Mouse (Mus musculus) layer of hippocampus, adult 9-11 months (tissue): ENCODE results near the gene Hcrtr1.
A peak's percentile ranks its signal among the peaks of the same experiment; 100 is the strongest.

Experiments used
- DNase-seq: peaks from one replicate; pipeline ENCODE4 v3.0.0; 2022

The Hcrtr1 gene

GRCm38 (mm10) chr4:130139214-130139492 is at the start of gene Hcrtr1:
Gene Hcrtr1, minus strand, starts transcription at chr4:130139359.
- DNase-seq: no peak

DNA sequence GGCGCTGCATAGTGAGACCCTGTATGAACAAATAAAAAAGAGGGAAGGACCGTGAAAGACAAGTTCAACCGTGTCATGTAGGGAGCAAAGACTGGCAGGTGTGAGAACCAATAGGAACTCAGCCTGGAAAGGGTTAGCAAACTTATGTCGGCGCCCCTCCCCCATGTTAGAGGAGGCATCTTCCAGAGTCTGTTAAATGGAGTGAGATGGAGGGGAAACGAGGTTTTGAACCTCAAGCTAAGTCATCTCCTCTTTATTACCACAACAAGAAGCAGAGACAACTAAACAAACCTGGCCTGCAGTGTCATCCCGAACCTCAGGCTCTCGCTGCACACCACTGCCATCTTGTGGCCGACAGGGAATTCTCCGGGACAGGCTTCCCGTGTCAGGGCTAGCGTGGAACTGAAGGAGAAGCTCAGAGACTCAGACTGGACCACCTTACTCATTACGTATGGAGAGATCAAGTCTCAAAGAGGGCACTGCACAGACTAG is 49.7 kb upstream of the Hcrtr1 start:
- peak; percentile 57 for DNase-seq

GRCm38 (mm10) chr4:130186891-130187290 is 47.7 kb upstream of the Hcrtr1 start:
- no peak for DNase-seq

DNA sequence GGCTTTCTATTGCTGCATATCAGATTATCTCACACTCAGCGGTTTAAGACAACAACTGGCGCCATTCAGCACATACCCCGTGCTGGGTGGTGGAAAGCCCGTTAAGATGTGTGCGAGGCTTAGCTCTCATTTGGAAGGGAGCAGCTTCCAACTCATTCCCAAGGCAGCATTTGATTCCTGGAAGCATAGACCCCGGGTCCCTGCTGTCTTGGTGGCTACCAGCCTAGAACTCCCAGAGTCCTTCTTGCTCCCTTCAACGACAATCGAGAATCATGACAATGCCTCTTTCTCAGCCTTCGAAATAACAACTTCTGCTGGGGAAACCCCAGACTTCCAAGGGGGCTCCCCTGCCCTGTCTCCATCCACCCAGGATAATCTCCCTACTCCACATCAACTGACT is 47.3 kb upstream of the Hcrtr1 start:
- DNase-seq: no peak

- no peak for DNase-seq
Measured at GRCm38 (mm10) chr4:130183879-130184278, 44.7 kb upstream of the Hcrtr1 start.

GRCm38 (mm10) chr4:130183023-130183422 is 43.9 kb upstream of the Hcrtr1 start:
- DNase-seq: no peak

DNA sequence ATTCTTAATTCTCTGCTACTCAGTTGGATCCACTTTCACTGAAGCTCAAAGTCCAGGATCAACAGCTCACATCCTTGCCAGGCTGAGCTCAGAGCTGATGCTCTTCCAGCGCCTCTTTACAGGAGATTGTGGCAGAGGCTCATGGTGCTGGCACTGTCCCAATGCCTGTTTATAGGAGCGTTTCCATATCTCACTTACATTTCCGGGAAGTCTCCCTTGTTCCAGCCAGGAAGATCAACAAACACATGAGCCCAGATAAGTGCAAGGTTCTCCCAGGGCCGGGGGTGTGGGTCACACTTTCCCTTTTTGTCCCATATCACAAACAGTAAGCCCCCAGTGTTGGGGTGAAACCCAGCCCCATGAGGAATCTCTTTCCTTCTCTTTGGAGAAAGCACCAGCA is 42.7 kb upstream of the Hcrtr1 start:
- DNase-seq: no peak

- no peak for DNase-seq
Measured at GRCm38 (mm10) chr4:130180909-130181602, 41.9 kb upstream of the Hcrtr1 start.

DNA sequence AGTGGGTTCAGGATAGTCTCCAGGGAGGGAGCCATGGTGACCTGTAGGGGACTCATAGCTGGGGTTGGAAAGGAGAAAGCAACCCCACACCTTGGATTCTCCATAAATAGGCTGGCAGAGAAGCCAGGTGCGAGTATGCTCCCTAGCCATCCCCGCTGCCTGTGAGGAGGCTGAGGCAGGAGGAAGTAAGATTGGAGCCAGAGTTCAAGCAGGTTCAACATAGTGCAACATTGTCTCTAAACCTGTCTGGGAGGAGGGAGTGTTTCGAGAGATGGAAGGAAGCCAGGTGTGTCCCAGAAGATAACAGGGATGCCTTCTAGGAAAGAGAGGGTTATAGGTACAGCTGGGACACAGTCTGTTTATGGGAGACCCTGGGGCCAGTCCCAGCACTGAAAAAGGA is 40.7 kb upstream of the Hcrtr1 start:
- DNase-seq: no peak

DNA sequence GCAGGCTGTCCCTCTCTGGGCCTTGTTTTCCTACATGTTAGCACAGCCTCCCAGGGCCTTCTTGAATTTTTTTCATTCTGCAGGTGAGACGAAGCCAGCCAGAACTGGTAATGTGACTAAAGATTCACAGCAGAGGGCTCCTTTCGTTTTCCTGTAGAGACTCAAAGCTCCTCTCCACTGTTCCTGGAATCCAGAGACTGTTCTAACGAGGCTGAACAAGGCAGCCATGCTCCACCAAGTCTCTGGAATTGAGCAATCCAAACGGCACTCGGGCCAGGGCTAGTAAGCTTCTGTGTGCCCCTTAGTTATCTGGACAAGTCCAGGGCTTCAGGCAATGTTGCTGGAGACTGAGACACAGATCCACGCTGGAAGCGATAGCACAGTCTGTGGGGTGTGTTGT is 38.4 kb upstream of the Hcrtr1 start:
- DNase-seq: no peak

DNA sequence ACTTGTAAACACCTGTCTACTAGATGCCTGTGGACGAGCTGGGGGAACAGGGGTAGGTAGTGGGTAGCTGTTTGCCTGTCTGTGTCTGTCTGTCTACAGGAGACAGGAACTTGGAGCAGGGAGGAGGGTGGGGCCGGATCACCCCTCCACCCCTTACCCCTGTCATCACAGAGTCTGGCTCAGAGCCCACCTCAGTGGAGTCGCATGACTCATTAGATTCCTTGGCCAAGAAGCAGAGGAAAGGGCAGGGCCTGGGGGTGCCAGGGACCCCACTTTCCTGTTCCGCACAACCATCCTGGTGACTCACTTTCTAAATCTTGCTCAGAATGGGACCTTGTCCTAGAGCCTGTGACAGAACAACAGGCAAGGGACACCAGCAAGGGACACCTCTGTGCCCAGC is 37.9 kb upstream of the Hcrtr1 start:
- no peak for DNase-seq

GRCm38 (mm10) chr4:130176156-130176720 is 37.1 kb upstream of the Hcrtr1 start:
- no peak for DNase-seq

GRCm38 (mm10) chr4:130175072-130175711 is 36.0 kb upstream of the Hcrtr1 start, which contains the start of gene Tinagl1:
Gene Tinagl1, minus strand, starts transcription at chr4:130175122.
- DNase-seq: no peak

DNA sequence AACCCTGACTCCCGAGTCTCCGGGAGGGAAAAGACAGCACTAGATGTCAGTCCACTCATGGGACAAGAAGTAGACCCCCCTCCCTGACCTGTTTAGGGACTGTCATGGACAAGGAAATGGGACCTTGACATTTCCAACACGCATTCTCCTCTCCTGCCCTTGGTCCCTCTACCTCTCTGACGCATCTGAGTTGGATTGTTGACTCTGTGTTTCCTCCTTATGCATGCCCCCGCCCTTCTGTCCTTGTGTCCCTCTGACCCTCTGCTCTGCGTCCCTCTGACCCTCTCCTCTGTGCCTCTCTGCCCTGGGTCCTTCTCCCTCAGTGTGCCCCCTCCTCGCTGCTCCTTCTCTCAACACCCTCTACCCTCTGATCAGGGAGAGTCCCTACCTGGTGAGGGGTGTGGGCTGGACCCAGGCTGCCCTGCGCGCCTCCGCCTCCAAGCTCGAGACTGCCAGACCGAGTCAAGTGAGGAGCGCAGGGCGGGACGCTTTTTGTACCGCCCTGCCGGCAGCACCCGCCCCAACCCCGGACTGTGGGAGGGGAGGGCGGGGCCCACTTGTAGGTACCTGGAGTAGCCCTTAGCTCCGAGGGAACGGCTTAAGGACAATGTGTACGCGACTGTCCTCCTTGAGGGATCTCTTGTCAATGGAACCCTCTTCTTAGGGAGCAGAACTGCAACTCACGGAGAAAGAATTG is 35.3 kb upstream of the Hcrtr1 start:
- DNase-seq: no peak

DNA sequence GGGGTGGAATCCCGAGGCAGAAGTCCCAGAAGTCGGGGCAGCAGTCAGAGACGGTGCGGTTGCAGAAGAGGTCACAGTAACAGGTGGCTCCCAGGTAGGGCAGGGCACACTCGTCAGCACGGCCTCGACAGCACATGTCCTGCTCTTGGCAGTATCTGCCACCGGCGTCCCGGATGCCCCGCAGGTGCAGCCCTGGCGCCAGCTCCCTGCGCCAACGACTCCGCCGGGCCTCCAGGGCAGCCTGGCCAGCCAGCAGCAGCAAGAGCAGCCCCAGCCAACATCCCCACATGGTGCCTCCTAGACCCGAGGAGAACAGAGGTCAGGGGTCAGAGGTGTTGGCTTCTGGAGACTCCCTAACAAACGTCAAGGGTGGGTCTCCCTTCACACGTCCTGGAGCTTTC is 34.8 kb upstream of the Hcrtr1 start:
- no peak for DNase-seq

DNA sequence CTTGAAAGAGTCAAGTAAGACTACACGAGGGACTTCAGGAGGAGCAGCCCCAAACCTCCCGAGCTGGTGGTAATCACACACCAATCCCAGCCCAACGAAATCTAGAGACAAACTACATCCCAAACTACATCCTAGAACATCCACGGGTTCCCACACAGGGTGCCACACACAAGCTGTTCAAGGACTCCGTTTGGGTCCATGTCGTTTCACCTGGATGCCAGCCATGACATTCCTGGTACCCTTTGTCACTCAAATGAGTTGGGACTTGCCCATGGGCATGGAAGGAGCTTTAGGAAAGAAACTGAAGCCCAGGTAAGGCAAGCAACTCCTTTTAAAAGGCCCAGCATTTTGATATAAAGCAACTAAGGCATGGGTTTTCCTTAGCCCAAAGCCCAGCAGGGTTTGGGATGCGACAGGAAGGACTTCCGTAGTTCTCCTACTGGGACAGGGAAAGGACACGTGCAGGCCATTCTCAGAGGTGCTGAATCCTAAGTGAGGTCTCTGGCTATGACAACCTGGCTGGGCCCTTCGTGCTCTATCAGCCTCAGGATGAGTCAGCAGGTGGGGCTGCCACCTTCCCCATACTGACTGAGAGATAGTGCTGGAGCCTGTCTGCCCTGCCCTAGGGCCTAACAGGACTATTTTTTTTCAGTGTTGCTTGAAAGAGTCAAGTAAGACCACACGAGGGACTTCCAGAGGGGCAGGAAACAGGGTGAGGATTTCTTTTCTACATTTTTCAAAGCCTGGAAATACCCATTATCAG is 34.1 kb upstream of the Hcrtr1 start:
- no peak for DNase-seq

DNA sequence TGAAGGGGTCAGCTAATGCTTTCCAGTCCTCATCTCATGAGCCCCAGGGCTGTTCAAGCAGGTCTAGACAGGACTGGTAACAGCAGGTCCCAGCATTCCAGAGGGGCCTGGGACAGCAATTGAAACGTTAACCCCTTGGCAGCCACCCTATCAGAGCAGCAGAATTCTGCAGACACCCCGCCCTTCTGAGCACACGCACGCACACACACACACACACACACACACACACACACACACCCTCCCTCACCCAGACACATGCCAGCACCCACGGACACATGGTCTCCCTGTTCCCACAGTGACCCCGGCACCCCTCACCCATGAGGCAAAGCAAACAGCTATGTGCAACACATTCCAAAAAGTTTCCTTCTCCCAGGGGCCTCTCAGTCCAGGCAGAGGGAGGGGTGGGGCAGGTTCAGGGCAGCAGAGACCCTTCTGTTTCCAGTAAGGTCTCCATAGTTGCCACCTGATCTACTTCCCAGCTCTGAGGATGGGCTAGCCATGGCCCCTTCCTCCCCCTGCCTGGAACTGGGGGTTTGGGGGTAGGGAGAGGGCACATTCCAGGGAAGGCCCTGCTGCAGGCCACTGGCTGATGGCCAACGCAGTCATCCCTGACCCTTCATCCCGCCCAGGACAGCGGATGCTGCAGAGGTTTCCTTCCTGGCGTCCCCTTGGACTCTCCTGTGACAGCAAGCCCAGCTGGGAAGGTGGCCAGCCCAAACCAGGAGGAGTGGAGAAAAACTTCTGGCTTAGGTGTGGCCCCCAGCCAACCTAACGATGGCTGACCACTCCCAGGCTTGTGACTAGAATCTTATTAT is 33.0 kb upstream of the Hcrtr1 start:
- DNase-seq: no peak

DNA sequence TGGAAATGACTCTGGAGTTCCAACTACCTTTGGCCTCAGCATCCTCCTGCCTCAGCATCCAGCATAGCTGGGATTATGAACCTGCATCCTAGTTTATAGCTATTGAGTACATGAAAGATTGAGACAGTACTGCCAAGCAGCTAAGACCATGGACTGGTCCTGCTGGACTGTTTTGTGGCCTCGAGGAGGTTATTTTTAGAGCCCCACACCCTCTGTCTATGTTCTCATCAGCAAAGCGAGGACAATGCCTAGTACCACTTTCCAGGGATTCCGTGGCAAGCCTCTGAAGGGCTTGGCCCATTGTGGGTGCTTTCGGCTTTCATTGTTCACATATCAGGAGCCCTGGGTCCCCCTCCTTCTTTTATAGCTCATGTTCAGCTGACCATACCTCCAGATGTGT is 31.2 kb upstream of the Hcrtr1 start:
- no peak for DNase-seq

GRCm38 (mm10) chr4:130169411-130169971 is 30.3 kb upstream of the Hcrtr1 start:
- DNase-seq: no peak

- no peak for DNase-seq
Measured at GRCm38 (mm10) chr4:130168280-130169183, 29.4 kb upstream of the Hcrtr1 start.

DNA sequence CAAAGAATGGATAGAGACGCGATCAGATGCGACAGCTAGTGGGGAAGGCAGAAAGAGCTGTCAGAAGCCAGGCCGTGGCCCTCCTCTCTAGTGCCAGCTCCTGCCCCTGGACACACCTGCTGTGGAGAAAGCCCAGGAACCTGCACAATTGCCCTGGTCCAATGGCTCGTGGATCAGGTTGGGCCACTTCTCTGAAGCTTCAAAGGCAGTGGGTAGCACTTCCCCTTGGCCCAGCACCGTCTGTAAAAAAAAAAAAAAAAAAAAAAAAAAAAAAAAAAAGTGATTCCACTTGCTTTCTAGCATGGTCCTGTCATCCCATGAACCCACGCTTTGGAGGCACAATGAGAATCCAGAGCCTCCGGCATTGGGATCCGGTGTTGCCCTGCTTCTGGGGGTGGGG is 28.7 kb upstream of the Hcrtr1 start:
- no peak for DNase-seq
